Mouse (Mus musculus): Measurements from ENCODE around the gene Depp1.

The Depp1 gene

DNA sequence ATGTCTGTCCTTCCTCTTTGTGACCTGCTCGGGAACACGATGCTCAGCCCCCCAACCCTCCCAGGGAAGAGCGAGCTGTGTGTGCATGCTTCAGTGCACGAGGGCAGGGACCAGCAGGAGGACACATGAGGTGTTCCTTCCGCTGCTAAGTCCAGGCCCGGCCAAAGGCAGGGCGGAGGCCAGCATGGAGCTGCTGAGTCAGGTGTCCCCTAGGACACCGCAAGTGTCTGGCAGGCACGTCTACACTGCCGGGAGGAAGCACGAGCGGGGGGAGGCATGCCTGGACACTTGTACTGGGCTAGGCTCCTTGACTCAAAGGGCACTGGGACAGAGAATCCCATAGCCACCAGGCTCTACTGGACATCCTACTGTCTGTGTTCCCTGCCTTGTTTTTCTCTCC is 2.6 kb upstream of the Depp1 start:
- DNase-seq (ENCODE audit: low spot score in 2 of 2) = no peak

GRCm38 (mm10) chr6:116649811-116650210 is 598 bp upstream of the Depp1 start:
- DNase-seq (ENCODE audit: low spot score in 2 of 2) = no peak

DNA sequence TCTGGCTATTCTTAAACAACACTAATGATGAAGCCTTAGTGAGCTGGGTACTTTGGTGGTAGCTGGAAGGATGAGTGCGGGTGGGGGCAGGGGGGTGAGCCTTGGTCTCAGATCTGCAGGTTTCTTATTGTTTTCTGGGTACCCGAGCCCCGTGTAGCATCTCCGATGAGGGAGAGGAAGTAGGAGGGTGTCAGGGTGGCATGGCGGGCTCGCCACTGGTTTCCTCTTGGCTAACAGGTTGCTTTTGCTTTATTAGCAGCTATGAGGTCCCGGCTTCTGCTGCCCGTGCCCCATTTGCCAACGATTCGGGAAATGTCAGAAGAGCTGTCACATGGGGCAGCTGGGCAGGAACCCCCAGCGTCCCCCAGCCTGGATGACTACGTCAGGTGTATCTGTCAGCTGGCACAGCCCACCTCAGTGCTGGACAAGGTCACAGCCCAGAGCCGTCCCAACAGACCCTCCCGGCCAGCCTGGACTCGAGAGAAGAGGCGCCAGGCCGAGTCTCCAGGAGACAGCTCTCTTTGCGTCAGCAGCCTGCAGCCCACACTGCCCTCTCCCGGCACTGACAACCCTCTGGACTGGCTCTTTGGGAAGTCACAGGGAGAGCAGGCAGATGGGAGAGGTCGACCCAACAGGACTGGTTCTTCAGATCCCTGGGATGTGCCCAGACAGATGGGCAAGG is 1.2 kb downstream of the Depp1 start:
- no peak for DNase-seq (ENCODE audit: low spot score in 2 of 2)

DNA sequence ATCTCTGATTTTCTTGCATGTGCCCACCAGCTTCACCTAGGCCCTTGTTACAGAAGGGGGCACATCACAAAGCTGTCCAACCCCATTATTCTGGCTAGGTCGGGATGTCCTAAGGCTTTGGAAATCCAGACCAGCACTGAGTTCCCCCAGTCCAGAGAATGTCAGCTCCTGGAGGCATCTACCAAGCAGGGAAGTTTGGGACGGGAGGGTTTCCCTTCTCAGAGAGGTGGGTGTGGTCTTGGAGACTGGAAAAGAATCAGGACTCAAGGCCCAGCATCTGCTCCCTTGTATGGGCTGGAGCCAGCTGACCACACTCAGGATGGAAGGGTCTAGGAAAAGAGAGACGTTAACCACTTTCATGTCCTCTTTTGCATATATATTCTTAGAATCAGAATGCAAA is 2.8 kb downstream of the Depp1 start:
- no peak for DNase-seq (ENCODE audit: low spot score in 2 of 2)

DNA sequence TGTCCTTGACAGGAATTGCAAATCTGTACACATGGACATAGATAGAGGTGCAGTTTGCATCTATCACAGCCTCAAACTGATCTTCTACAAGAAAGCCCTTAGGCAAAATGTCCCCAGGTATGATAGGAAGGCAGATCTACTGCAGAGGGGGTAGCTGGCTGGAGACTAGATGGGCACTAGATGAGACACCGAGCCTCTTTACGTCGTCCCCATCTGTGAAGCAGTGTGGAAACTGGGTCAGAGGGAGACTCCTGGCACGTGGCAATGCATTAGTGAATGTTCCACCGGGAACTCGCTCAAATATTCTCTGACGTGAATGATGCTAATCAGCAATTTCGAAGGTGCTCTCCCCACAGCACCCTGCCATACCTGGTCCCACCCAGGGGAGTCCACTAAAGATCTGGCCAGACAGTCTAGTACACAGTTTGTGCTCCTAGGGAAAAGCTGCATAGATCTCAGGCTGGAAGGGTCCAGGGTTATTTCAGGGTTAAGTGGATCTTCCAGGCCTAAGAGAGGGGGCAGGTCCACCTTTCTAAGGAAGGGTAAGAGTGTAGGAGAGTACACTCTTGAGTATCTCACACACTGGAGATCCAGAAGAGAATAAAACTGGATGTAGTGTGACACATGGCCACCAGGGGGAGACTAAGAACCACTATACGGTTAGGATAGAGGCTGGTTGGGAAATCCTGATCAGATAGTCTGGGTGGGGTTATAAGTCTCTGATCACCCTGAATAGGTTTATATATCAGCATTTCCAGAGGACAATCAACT is 3.5 kb downstream of the Depp1 start:
- peak in 1 of 2 experiments; percentile 45 for DNase-seq (ENCODE audit: low spot score in 2 of 2)

DNA sequence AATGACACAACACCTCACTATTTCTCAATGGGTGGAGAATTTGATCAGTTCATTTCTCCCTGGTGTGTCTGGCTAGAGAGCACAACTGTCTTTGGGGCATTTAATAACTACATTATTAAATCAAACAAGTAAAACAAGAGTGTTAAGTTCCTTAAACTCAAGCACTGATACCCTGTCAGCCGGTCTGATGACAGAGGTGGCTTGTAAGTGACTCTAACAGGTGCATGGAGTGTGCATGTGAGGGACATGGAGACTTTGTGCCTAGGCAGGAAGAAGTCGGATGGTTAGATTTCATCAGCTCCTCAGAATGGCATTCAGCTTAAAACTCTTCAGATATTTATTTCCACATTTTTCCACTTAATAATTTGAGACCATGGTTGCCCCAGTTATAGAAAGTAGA is 13.0 kb downstream of the Depp1 start:
- DNase-seq (ENCODE audit: low spot score in 2 of 2) = no peak

DNA sequence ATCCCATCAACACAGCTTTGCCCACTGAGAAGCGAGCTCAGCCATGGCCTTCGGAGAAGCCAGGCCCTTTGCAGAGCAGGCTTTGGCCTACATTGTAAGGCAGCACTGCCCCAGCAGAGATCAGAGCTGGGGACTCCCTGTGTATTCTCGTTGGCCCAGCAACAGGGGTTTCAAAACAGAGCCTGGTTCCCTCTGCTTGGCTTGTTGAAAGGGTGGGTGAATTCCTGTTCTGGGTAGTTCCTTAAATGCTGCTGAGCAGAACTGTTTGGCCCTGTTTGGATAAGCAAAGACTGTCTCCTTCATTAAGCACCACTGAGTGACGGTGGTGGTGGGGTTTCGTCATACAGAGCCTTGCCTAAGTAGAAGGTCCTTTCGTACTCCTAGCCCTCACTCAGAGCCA is 13.6 kb downstream of the Depp1 start:
- DNase-seq (ENCODE audit: low spot score in 2 of 2) = peak in 1 of 2 experiments; percentile 62

- DNase-seq (ENCODE audit: low spot score in 2 of 2) = no peak
Observed at GRCm38 (mm10) chr6:116664830-116665229, 14.4 kb downstream of the Depp1 start.

GRCm38 (mm10) chr6:116666085-116666750 is 15.8 kb downstream of the Depp1 start:
- no peak for DNase-seq (ENCODE audit: low spot score in 2 of 2)

DNA sequence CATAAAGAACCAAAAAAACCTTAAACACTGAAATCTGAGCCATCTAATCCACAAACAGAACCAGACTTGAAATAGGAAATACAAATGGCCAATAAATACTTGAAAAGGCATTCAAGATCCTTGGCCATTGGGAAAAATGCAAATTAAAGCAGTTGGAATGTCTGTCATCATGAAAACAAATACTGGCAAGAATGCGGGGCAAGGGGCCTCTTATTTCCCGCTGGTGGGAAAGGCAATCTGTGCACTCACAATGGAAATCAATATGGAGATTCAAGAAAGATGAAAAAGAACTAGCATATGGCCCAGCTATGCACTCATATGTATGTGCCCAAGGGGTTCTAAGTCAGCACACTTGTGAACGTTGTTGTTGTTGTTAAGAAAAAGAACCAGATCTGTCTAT is 16.5 kb downstream of the Depp1 start:
- no peak for DNase-seq (ENCODE audit: low spot score in 2 of 2)

- DNase-seq (ENCODE audit: low spot score in 2 of 2) = no peak
Observed at GRCm38 (mm10) chr6:116667382-116667781, 17.0 kb downstream of the Depp1 start.

- DNase-seq (ENCODE audit: low spot score in 2 of 2) = no peak
Observed at GRCm38 (mm10) chr6:116668682-116669470, 18.5 kb downstream of the Depp1 start.

DNA sequence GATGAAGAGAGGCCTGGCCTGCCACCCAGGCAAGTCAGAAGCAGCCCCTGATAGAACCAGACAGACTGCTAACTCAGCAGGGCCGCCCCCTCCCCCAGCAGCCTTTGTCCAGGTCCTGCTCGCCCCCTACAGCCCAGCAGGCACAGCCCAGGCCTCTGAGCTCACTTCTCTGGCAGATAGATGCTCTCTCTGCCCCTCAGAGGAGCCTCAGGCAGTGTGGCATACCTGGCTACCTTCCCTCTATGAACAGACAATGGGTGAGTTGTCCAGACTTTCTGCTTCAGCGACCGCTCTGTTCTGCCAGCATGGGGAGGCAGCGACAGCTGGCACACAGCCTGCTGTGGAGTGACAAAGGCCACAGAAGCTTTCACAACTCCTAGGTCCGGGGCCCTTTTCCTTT is 19.7 kb downstream of the Depp1 start:
- DNase-seq (ENCODE audit: low spot score in 2 of 2) = no peak

DNA sequence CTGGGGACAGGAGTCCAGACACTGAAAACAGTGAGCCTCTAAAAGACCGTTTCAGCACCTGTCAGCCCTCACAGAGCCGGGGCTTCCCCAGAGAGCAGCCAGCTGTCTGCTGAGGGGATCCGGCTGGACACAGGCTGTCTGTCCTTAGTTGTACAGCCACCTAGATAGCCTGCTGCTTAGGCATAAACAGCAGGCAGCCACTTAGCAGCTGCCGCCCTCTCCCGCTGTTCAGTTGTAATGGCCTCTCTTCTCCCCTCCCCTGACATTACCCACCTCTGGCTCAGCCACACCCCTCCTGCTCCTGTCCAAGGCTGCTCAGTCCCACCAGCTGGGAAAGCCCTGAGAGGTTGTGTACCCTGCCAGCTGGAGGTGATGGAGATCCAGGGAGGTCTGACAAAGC is 20.6 kb downstream of the Depp1 start:
- DNase-seq (ENCODE audit: low spot score in 2 of 2) = peak in 1 of 2 experiments; percentile 59

DNA sequence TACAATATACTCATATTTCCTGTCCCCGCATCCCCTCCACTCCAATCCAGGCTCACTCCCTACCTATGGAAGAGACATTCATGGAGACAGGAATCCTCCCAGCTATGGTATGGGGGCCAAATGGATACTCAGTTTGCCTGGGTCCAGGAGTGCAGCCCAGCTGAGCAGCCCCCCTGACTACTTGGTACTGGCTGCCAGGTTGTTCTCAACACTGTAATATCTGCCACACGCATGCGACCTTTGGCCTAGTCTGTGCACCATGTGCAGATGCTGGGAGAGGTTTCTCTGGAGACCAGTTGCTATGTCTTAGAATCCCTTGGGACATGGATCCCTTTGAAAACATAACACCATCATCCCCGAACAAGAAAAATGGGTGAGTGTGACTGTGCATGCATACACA is 21.4 kb downstream of the Depp1 start:
- DNase-seq (ENCODE audit: low spot score in 2 of 2) = no peak

GRCm38 (mm10) chr6:116672349-116672748 is 21.9 kb downstream of the Depp1 start:
- no peak for DNase-seq (ENCODE audit: low spot score in 2 of 2)

DNA sequence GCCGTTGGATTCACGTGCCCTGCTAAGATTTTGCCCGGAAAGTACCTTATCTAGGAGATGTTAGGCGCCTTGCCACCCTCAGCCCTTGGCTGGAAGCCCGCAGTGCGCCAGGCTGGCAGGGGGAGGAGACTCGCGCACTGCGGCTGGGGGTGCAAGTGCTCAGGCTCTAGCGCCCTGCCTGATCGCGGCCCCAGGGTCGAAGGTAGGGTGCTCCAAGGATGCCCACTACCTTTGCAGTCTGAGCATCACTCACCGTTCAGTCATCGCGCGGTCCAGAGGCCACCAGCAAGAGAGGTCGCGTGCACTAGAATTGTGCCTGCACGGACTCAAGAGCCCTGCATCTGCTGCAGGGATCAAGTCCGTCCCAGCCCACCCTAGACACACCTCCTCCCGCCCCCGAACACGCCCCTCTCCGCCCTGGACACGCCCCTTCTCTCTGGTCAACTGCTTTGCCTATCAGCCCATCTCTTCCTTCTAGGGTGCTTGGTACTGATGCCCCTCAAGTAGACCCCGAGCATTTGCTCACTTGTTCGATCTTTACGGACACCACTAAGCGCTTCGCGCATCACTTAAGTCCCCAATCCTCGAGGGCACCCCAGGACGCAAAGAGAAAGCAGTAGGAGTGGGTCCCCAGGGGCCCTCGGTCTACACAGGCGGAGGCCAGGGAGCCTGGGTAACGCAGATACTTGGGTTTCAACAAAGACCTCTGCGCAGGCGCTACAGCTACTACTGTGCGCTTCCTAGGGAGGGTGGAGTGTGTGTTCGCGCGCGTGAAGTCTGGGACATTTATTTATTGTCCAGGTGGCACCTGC is 23.3 kb downstream of the Depp1 start, which contains the start of gene Rassf4:
TSS of gene Rassf4 (minus strand) at position 482 of the 812 bp plus-strand sequence.
- peak; percentile 88 to 91 for DNase-seq (ENCODE audit: low spot score in 2 of 2)

DNA sequence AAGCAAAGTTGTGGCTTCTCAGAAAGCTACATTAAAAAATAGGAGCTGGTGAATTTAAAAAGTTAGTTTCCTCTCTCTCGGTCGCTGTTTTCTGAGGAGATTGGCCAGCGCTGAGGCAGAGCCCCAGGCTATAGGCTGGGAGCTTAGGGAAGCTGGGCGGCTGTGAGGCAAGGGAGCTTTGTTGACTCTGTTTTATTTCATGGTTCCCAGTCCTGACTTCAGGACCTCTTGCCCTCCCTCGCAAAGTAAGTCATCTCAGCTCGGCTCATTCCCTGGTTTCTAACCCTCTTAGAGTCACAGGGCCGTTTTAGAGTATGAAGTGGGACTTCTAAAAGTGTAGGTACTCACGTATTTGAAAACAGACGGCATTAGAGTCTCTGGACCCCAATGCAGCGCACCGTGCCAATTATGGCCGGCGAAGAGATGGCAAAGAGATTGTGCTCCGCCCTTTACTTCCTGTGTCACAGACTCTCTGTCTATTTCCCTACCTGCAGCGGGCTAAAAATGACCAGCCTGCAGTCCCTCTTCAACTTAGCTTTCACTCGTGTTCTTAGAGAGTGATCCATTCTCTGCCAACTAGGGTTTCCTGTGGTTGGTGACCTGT is 24.0 kb downstream of the Depp1 start:
- DNase-seq (ENCODE audit: low spot score in 2 of 2) = no peak

GRCm38 (mm10) chr6:116676355-116676913 is 26.0 kb downstream of the Depp1 start:
- DNase-seq (ENCODE audit: low spot score in 2 of 2) = no peak

- no peak for DNase-seq (ENCODE audit: low spot score in 2 of 2)
Observed at GRCm38 (mm10) chr6:116677321-116677720, 26.9 kb downstream of the Depp1 start.
